Mouse (Mus musculus) adrenal gland, adult 10 weeks (tissue): ENCODE results near the gene Slc30a3. TPM values are rescaled to one million over a fixed set of nuclear protein-coding genes. Genes with fewer than 3 reads are reported as not detected.

Experiments used
- polyA plus RNA-seq: library from polyadenylated mRNA; stranded (reverse); fragments of 350-450 nt; fragmentation: Illumina TruSeq; extraction: RNeasy Lipid Tissue Mini Kit (QIAGEN cat#74804); gene quantifications from one replicate; pipeline ENCODE4 v1.2.3, GENCODE M21; 2014; ENCODE audit warnings: low read depth, low replicate concordance

Gene Slc30a3
- not detected for polyA plus RNA-seq

DNA sequence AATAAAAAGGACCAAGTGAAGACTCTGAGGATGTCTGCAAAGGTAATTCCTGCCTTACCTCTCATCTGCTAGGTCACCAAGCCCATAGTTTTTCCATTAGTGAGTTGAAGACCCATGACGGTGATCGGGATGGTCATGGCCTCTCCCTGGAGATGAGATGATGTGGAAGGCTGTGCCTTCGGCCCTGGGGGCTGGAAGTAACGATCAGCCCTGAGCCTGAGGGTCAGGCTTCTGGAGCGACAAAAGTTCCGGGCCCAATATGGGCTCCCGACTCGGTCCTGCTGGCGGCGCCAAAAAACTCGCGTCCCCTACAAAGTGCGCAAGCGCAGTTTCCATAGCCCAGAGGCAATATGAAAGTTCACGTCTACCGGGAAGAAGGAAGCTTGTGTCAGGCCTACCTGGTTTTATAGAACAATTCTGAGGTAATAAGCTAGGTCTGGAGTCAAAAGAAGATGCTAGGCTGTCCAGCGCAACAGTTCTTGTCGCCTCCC lies at the start of gene Slc30a3:
Slc30a3 (minus strand) TSS at position 238 of the 491 bp plus-strand sequence.

DNA sequence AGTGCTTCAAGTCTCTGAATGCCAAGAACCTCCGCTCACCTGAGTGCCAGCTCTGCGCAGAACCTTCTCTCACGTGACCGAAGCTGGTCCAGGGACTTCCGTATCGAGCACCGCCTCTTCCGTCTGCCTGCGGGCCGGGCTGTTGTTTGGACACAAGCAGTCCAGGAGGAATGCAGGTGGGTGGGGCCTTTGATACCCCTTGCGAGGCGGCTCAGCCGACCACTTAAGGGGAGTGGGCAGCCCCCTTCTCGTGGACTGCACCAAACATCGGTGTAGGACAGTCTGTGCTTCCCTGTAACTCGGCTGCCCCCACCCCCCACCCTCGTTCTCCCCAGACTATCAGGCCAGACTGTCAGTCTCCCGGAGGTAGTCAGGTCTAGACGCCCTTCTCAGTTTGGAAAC lies 46.1 kb upstream of the Slc30a3 start, which contains the start of gene Mpv17:
Mpv17 (minus strand) TSS at position 100 of the 402 bp plus-strand sequence.

DNA sequence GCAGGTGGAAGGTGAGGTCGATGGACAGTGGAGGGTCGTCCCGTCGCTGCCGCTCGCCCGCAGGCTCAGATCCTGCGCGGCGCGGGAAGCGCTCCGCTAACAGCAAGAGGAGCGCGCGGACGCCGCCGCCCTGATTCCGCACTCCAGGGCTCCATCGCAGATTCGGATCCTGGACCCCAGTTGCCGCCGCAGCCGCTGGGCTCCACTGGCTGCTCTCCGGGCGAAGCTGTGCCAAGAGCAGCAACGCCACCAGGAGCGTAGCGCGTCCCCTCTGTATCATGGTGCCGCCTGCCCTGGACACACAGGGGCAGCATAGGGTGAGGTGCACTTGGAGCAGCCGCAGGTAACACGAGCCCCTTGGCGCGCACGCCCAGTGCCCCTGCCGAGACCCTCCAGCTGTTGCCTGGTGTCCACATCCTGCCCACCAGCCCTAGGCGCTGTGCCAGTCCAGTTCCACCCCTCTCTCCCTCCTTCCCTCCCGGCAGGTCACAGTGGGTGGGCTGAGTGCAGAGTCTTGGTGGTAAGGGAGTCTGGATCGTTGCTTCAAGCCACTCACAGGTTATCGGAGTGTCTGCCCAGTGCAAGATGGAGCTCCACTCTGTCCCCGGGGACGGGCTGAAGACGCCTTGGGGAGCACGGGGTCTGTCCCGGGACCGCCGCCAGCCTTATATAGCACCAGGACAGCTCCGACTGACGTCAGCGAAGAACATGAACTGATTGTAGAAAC lies 30.4 kb upstream of the Slc30a3 start, which contains the start of gene Ucn:
Ucn (minus strand) TSS at position 589 of the 727 bp plus-strand sequence.

DNA sequence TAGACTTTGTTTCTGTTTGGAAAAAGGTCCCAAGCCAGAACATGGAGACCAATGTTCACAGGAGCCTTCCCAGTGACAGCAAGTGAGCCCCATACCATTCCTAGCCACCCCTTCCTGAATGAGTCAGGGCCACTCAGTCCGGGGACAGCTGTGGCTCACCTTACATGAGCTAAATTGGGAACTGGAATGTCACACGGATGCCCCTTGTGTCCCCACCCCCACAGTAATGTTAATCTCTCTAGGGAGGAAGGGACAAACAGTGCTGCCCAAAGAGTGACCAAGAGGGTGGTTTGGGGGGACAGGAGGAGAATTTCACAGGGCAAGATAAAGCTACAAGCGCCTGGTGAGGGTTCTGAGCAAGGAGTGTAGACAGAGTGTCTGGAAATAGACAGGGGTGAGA lies 8.3 kb upstream of the Slc30a3 start, which contains the start of gene Trim54:
Trim54 (plus strand) TSS at position 359 of the 400 bp plus-strand sequence.

DNA sequence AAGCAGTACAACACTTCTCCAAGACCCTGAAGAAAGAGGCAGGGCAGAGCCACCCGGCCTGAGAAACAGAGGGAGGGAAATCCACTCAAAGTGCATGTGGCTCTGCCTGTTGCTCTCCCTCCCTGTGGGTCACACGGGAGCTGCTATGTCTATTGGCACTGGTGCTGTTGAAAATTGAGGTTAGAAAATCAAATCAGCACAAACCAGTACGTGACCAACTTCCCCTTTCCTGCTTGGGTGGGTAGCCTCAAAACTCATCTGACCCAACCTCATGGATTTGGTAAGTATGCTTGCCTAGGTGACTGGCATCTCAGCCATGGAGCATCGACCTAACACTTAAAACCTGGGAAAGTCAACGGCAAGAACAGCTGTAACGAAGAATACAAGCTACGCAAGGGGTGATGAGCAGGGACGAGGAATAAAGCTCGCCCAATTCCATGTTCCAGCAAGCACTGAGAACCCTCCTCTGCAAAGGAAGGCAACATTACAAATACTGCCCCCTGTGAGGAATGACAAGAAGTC lies 2.2 kb downstream of the Slc30a3 start, which contains the start of gene Dnajc5g:
Dnajc5g (plus strand) TSS at position 472 of the 522 bp plus-strand sequence.

DNA sequence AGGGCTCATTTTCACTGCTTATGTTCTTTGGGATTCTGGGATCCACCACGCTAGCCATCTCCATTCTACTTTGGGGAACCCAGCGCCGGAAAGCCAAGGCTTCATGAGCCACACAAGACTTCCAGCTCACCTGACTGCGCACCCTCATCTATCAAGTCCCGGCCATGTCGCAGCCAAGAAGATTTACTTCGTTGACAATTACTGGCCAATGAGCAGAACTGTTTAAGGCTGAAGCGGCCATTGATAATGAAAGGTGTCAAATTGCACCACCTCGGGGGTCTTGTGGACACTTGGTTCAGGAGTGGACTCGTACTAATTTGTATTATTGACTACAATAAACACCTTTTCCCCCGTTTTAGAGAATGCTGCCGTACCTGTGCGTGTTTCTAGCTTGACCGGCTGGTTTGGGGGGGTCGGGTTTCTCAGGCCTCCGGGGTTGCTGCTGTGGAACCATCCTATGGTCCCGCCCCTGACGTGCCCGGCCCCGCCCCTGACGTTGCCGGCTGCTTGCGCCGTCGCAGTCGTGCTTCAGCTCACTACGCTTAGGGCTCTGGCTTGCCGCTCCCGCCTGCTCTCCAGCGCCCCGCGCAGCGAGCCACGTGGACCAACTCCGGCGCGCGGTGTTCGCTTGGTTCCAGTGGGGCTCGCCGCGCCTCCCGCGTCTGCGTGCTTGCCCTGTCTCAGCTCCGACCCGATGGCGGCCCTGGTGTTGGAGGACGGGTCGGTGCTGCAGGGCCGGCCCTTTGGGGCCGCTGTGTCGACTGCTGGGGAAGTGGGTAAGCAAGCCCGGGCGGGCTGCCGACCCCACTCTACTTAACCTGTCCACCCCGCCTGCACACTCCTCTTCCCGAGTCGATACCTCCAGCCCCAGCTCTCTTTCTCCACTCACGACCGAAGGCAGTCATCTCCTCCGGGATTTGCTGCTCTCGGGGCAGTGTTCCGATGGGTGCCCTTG lies 53.5 kb downstream of the Slc30a3 start, which contains the start of gene Cad:
Cad (plus strand) TSS at position 520 of the 955 bp plus-strand sequence.

DNA sequence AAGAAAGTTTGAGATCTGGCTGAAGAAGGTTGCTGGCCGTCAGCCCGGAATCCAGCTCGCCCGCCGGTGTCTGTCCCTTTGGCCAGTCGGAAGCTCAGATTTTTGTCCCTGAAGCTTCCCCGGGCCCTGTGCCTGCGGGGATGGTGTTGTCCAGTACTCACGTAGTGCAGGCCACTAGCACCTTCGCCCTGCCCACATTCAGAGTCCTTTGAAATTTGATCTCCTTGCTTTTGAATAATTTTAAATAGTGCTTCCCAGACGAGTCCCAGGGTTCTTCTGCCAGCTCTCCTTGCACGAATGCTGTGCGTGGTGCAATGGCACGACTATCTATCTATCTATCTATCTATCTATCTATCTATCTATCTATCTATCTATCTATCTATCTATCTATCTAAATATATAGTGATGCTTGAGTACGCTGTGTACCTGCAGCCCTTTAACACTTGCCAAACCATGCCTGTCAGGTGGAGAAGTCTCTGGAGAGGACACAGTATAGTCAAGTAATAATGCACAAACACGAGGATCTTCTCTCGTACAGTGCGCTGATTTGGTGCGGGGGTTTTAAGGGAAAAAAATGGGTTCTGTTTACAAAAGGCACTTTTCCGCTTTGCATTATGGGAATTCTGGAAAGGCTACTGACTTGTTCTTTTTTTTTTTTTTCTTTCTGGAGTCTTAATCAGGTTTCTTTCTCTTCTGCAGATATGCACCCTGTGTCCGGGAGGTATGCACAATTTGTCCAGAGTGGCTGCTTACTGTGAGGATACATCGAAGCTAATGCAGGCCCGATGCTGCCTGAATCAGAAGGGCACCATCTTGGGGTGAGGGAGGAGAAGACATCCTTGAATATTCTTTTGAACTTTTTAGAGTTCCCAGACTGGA lies 59.0 kb downstream of the Slc30a3 start, which contains the start of gene Slc5a6:
Slc5a6 (minus strand) TSS at position 162 of the 879 bp plus-strand sequence.

DNA sequence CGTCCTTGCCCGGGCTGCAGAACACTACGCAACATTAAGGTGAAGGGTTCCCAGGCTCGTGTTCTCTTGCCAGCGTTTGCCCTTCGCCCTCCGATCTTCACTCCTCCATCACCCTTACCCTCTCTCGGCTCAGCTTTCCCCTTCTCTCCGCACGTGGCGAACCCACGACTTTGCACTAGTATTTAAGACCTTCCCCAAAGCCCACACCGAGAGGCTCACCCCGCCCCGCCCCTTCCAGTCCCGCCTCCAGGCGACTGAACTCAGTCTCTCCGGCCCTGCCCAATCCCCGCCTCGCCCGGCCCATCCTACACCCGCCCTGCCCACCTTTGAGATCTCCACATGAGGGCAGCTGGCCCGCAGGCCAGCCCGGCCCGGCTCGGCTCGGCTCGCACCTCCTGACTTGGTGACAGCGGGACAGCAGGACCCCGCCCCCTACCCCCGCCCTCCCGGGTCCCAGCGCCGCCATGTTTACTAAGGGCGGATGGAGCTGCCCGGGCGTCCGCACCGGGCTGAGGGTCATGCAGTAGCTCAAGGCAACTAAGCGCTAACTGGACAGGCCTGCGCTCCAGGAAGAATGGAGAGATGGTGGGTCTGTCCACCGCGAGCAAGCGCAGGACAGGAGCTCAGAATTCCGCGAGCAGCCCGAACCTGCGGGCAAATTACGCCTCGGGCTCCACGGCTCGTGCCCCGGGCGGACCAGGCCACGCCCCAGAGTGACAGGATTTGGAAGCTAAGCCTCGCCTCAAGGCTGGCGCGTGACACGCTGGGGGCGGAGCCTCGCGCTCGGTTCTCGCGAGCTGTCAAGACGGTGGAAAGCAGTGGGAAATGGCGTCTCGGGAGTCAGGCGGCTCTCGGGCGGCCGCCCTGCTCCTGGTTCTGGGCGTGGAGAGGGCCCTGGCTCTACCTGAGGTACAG lies 59.9 kb downstream of the Slc30a3 start, which contains the start of gene Atraid:
Atraid (plus strand) TSS at position 465 of the 915 bp plus-strand sequence.

Other genes with a start within 250 kb of the Slc30a3 start
- 15.0 TPM for gene Tmem214, start 240.2 kb downstream of the Slc30a3 start, polyA plus RNA-seq
- 2.1 TPM for gene Agbl5, start 219.5 kb downstream of the Slc30a3 start, polyA plus RNA-seq
- 273 TPM for gene Ost4, start 200.4 kb downstream of the Slc30a3 start, polyA plus RNA-seq
- gene Emilin1, start 194.8 kb downstream of the Slc30a3 start, polyA plus RNA-seq: not detected
- gene Khk, start 186.8 kb downstream of the Slc30a3 start, polyA plus RNA-seq: not detected
- gene Cgref1, start 162.6 kb downstream of the Slc30a3 start, polyA plus RNA-seq: not detected
- 19.2 TPM for gene Preb, start 147.9 kb downstream of the Slc30a3 start, polyA plus RNA-seq
- 0.82 TPM for gene Tcf23, start 139.6 kb downstream of the Slc30a3 start, polyA plus RNA-seq
- gene Atraid, start 59.9 kb downstream of the Slc30a3 start, polyA plus RNA-seq: 125 TPM
- 4.0 TPM for gene Slc5a6, start 59.3 kb downstream of the Slc30a3 start, polyA plus RNA-seq
- 0.76 TPM for gene Cad, start 53.5 kb downstream of the Slc30a3 start, polyA plus RNA-seq
- gene Dnajc5g, start 2.0 kb downstream of the Slc30a3 start, polyA plus RNA-seq: not detected
- gene Trim54, start 8.5 kb upstream of the Slc30a3 start, polyA plus RNA-seq: not detected
- not detected for gene Ucn, start 30.6 kb upstream of the Slc30a3 start, polyA plus RNA-seq
- 88.7 TPM for gene Mpv17, start 46.0 kb upstream of the Slc30a3 start, polyA plus RNA-seq
- gene Gm29609, start 71.7 kb upstream of the Slc30a3 start, polyA plus RNA-seq: 0.35 TPM
- 47.4 TPM for gene Gtf3c2, start 71.9 kb upstream of the Slc30a3 start, polyA plus RNA-seq
- gene Snx17, start 85.0 kb upstream of the Slc30a3 start, polyA plus RNA-seq: 72.7 TPM
- 2.9 TPM for gene Eif2b4, start 85.2 kb upstream of the Slc30a3 start, polyA plus RNA-seq
- 1.3 TPM for gene Zfp513, start 94.1 kb upstream of the Slc30a3 start, polyA plus RNA-seq
- 30.8 TPM for gene Ppm1g, start 112.5 kb upstream of the Slc30a3 start, polyA plus RNA-seq
- gene Nrbp1, start 132.6 kb upstream of the Slc30a3 start, polyA plus RNA-seq: 91.5 TPM
- not detected for gene Gm9970, start 133.0 kb upstream of the Slc30a3 start, polyA plus RNA-seq
- not detected for gene Krtcap3, start 143.5 kb upstream of the Slc30a3 start, polyA plus RNA-seq
- gene Ift172, start 182.9 kb upstream of the Slc30a3 start, polyA plus RNA-seq: 14.0 TPM
- 3.6 TPM for gene Fndc4, start 187.8 kb upstream of the Slc30a3 start, polyA plus RNA-seq
- gene Gckr, start 189.2 kb upstream of the Slc30a3 start, polyA plus RNA-seq: not detected